Mouse (Mus musculus) adrenal gland, adult (tissue): Measurements from ENCODE around the gene Pym1.
A peak's percentile ranks its signal among the peaks of the same experiment; 100 is the strongest.

ENCODE experiments used
- DNase-seq, 2 experiments: peaks; one replicate each; pipeline ENCODE4 v3.0.0; 2022 to 2023; ENCODE audit warnings: low spot score in 1 of 2; ENCODE audit not compliant: inconsistent age in 2 of 2

Pym1 gene

GRCm38 (mm10) chr10:128744680-128745601, 2.7 kb upstream of the Pym1 start, which contains the start of gene Dgka:
TSS of gene Dgka (minus strand) at chr10:128744855.
- DNase-seq = peak in 1 of 2 experiments; percentile 64

DNA sequence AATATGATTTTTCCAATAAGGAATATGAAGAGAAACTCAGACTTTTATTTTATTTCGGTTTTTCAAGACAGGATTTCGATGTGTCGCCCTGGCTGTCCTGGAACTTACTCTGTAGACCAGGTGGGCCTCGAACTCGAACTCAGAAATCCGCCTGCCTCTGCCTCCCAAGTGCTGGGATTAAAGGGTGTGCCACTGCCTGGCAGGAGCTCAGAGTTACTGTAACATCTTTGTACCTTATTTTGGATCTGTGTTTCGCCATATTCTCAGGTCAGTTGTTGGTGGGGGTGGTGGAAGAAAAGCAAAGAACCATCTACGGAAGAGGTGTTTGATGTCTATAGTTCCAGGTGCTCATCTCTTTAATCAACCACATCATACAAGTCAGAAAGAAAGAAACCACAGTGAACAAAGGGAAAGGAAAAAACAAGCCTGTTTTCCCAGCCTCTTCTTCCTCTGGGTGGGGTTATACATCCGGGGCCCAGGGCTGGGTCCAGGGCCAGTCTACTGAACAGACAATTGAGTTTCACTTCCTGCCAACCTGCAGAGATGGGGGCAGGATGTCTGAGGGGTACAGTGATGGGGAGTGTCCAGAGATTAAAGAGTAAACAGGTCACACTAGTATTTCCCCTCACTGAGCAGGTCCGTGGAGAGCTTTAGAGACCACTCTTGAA, 1.6 kb upstream of the Pym1 start:
- no peak for DNase-seq

DNA sequence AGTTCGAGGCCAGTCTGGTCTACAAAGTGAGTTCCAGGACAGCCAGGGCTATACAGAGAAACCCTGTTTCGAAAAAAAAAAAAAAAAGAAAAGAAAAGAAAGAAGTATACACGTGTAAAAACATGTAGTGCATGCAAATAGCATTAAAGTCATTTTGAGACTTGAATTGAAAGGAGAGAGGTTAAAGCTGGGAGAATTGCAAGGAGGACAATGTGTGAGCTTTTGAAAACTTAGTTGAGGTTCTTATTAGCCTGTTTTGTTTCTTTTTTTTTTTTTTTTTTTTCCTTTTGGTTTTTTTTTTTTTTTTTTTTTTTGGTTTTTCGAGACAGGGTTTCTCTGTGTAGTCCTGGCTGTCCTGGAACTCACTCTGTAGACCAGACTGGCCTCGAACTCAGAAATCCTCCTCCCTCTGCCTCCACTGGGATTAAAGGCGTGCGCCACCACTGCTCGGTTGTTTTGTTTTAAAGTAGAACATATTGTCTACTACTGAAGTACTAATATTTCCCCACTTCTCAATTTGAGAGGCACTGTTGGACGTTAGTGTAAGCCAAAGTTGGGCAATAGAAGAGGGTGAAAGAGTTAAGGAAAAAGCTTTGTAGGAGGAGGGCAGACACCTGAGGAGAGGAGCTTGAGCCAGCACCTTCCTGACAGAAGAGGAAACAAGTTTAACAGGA, 580 bp upstream of the Pym1 start:
- DNase-seq = no peak

- peak; percentile 81 to 93 for DNase-seq
These were observed 669 bp downstream of the Pym1 start for GRCm38 (mm10) chr10:128748252-128748864.

DNA sequence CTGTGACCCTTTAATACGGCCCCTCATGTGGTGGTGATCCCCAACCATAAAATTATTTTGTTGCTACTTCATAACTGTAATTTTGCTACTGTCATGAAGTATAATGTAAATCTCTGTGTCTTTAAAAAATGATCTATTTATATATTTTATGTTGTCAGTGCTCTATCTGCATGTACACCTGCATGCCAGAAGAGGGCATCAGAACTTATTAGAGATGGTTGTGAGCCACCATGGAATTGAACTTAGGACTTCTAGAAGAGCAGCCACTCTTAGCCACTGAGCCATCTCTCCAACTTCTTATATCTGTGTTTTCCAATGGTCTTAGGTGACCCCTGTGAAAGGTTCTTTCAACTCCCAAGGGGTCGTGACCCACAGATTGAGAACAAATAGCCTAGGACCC, 25.2 kb downstream of the Pym1 start:
- DNase-seq = peak in 1 of 2 experiments; percentile 41

DNA sequence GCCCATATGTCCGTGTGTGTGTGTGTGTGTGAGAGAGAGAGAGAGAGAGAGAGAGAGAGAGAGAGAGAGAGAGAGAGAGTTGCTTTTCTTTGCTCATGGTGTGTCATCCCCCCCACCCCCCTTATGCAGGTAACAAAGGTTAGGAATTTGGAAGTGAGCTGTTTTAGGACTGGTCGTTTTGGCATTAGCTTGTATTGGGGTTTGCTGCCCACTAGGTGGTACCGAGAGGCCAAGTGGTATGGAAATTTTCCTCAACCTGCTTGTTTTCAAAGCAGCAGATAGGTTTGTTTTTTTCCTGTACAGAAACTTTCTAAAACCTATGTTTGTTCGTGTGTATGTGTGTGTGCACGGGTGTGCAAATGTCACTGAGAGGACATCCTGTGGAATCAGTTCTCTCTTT, 26.0 kb downstream of the Pym1 start:
- no peak for DNase-seq

DNA sequence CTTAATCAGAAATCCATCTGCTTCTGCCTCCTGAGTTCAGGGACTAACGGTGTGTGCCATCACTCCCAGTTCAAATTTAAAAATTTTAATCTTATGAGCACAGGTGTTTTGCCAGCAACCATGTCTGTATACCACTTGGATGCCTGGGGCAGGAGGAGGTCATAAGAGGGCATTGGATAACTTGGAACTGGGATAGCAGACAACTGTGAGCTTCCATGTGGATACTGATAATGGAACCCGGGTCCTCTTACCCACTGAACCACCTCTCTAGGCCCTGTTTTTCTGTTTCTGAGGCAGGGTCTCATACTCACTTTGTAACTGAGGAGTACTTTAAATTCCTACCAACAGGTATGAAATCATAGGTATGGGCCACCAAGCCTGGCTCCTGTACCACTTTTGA, 30.8 kb downstream of the Pym1 start:
- DNase-seq = no peak

GRCm38 (mm10) chr10:128779011-128779795, 31.5 kb downstream of the Pym1 start:
- peak; percentile 87 to 88 for DNase-seq

GRCm38 (mm10) chr10:128780200-128780599, 32.5 kb downstream of the Pym1 start:
- no peak for DNase-seq

GRCm38 (mm10) chr10:128790398-128791124, 42.9 kb downstream of the Pym1 start, which contains the start of gene Mmp19:
TSS of gene Mmp19 (plus strand) at chr10:128790910.
- peak; percentile 68 to 90 for DNase-seq

- no peak for DNase-seq
These were observed 44.4 kb downstream of the Pym1 start for GRCm38 (mm10) chr10:128792041-128792440.

DNA sequence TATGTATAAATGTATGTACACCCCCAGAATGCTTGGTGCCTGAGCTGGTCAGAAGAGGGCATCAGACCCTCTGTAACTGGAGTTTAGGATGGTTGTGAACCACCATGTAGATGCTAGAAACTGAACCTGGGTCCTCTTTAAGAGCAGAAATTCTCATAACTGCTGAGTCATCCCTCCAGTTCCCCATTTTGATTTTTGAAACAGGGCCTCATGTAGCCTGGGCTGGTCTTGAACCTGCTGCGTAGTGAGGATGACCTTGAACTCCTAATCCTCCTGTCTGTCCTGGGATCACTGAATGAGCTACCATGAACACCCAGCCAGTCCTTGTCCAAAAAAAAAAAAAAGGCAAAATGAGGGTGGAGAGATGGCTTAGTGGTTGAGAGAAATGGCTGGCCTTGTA, 45.6 kb downstream of the Pym1 start:
- no peak for DNase-seq

- DNase-seq = no peak
These were observed 46.7 kb downstream of the Pym1 start for GRCm38 (mm10) chr10:128794391-128794790.

- no peak for DNase-seq
These were observed 47.9 kb downstream of the Pym1 start for GRCm38 (mm10) chr10:128795581-128795980.

GRCm38 (mm10) chr10:128798676-128799075, 51.0 kb downstream of the Pym1 start:
- peak in 1 of 2 experiments; percentile 25 for DNase-seq

DNA sequence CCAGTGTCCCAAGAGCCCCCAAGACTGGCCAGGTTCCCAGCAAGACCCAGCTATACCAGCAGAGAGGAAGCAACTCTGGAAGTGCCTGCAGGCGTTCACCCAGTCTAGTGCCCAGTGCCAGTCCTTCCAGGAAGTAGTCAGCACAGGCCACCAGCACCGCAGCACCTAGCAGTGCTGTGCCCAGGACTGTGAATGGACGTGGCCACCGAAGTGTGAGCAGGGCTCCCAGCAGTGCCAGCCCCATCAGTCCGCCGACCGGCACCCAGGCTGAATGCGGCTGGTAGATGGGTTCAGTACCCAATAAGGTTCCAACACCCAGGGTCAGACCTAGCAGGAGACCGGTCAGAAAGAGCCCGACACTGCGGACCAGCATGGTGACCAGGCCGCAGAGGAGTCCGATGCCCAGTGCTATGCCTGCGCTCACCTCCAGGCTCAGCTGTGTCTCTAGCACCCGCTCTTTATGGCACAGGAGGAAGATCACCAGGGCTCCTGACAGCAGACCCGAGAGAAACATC, 54.3 kb downstream of the Pym1 start:
- DNase-seq = peak in 1 of 2 experiments; percentile 33

- peak in 1 of 2 experiments; percentile 41 for DNase-seq
These were observed 55.3 kb downstream of the Pym1 start for GRCm38 (mm10) chr10:128802956-128803355.

GRCm38 (mm10) chr10:128803361-128803760, 55.7 kb downstream of the Pym1 start:
- DNase-seq = no peak

- peak; percentile 68 to 87 for DNase-seq
These were observed 56.1 kb downstream of the Pym1 start, which contains the start of gene Dnajc14 for GRCm38 (mm10) chr10:128803771-128804270. TSS of gene Dnajc14 (plus strand) at chr10:128804062.
